Mouse (Mus musculus): ENCODE results near the gene Znhit3.

DNA sequence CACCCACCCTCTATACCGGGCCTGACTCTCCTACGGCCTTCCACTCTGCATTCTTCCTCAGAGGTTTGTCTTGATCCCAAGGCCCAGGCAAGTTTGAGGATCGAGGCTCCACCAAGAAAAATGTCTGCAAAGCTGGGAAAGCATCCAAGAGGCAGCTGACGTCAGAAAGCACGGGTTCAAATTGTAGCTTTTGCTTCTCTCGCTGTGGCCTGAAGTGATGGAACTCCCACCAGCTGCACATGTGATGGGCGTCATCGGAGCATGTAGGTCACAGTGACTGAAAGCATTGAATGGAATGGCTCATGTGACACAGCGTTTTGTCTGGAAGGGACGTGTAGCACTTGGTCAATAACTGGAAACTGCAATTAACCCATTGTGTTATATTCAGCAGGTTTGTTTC is 24.0 kb upstream of the Znhit3 start:
- TF ChIP-seq POLR2A (IDR thresholded peaks at IDR 0.05; ENCODE audit: borderline replicate concordance, insufficient read depth, low read length): no peak
- TF ChIP-seq CTCF (IDR thresholded peaks at IDR 0.05; ENCODE audit: borderline replicate concordance, insufficient read depth, low read depth, low read length): no peak

Measured in cerebellum, adult 2 months (tissue).